Comparison of ENCODE assay signal across 15 mouse cellular contexts in the genomic region with DNA sequence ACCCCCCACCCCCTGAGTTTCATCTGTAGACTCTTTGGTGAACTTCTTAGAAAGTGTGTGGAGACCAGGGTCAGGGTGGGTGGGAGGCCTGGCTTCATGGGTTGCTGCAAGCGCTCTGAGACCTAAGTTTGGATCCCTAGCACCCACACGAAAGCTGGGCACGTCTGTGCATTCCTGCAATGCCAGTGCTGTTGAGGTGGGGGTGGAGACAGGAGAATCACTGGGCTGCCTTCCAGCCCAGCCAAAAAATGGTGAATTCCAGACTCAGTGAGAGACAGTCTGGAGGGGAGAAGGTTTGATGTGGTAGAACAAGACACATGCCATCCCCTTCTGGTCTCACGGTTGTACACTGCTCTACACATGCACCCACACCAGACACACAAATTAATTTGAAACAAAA.
A peak's percentile ranks its signal among the peaks of the same experiment; 100 is the strongest.
DNase-seq lines count a peak whose midpoint lies in the region.
"Had no signal": no experiment of that assay in that cellular context is flagged by ENCODE, and none has a peak within 500 bp of the region (broad histone marks: within the 10 kb centered on the region; RNA-seq: fewer than 3 reads in every experiment).

No protein-coding gene starts in this region.

- intact Hi-C loops in heart, postnatal 36 days (cut with DNase I), result loop anchor here (5.0 kb wide), 1 partner anchor 113 kb away; a partner anchor contains a TSS

- peak; percentile 37 to 70 for DNase-seq in layer of hippocampus, adult 18-20 months (ENCODE audit: low spot score in 2 of 2)
- DNase-seq in layer of hippocampus, postnatal 10 days (ENCODE audit: low spot score in 2 of 2), result no peak
- peak; percentile 28 for DNase-seq in NIH3T3 (ENCODE audit: low read depth)
- DNase-seq in layer of hippocampus, postnatal 14 days (ENCODE audit: low spot score in 2 of 2), result peak; percentile 12 to 33
- DNase-seq in right cerebral cortex, postnatal 14 days, result peak; percentile 13
- DNase-seq in heart, postnatal 36 days, result no peak
- DNase-seq in urinary bladder, postnatal 36 days (ENCODE audit: low spot score in 2 of 2), result no peak
- no peak for DNase-seq in ovary, postnatal 14 days (ENCODE audit: low spot score)
- DNase-seq: adrenal gland, adult 2 months; cerebellum, adult 9-10 months; gastrocnemius, postnatal 10 days; heart, adult 11 months; kidney, postnatal 36 days; lung, adult 2 months; retina, postnatal 1 day had no signal

Comparison
In these comparisons a context has a peak if more than half of its experiments do, and no peak if none do; other contexts are left out.
1. DNase-seq: peak in layer of hippocampus, adult 18-20 months (2 of 2), NIH3T3 (single experiment), layer of hippocampus, postnatal 14 days (2 of 2) and right cerebral cortex, postnatal 14 days (single experiment); none in layer of hippocampus, postnatal 10 days (0 of 2), heart, postnatal 36 days (0 of 2), urinary bladder, postnatal 36 days (0 of 2) and ovary, postnatal 14 days (single experiment).